Mouse (Mus musculus) ES-E14 (cell line): ENCODE measurements around the gene Slc50a1. TPM values are rescaled to one million over a fixed set of nuclear protein-coding genes. Genes with fewer than 3 reads are reported as not detected.

Experiments
- DNase-seq: peaks from one replicate; pipeline ENCODE4 v3.0.0-alpha.2; 2013; ENCODE audit warnings: low read depth, low spot score
- H3K27ac ChIP-seq: 2 replicates; pipeline ENCODE4 v1.5.1; 2012; ENCODE audit warnings: low read depth, mild to moderate bottlenecking, low read length, moderate library complexity, mixed read lengths; ENCODE audit not compliant: poor library complexity, insufficient read depth, severe bottlenecking
- H3K36me3 ChIP-seq: 2 replicates; pipeline ENCODE4 v1.6.1; 2012; ENCODE audit warnings: mild to moderate bottlenecking, low read length, moderate library complexity, mixed read lengths; ENCODE audit not compliant: control insufficient read depth, poor library complexity, insufficient read depth, severe bottlenecking
- H3K4me1 ChIP-seq, 2 experiments: fragments of 150-350 bp in 1 of 2; sonication (generic) in 1 of 2; 2 replicates each; pipeline ENCODE4 v1.6.1; 2012; ENCODE audit warnings: low read length in 2 of 2, mild to moderate bottlenecking in 1 of 2, mixed read lengths in 1 of 2; ENCODE audit not compliant: control insufficient read depth in 2 of 2, insufficient read depth in 2 of 2, poor library complexity in 1 of 2
- H3K4me3 ChIP-seq, 2 experiments: fragments of 150-350 bp in 1 of 2; sonication (generic) in 1 of 2; 2 replicates each; pipeline ENCODE4 v1.5.1; 2012; ENCODE audit warnings: low read length in 2 of 2, low read depth in 1 of 2, mild to moderate bottlenecking in 1 of 2, mixed read lengths in 1 of 2; ENCODE audit not compliant: insufficient read depth in 1 of 2, poor library complexity in 1 of 2, severe bottlenecking in 1 of 2
- H3K9ac ChIP-seq: 2 replicates; pipeline ENCODE4 v1.6.1; 2012; ENCODE audit warnings: low read depth, mild to moderate bottlenecking, low read length, mixed read lengths; ENCODE audit not compliant: poor library complexity, insufficient read depth, severe bottlenecking
- H3K9me3 ChIP-seq: fragments of 150-350 bp; sonication (generic); 2 replicates; pipeline ENCODE4 v1.6.1; 2012; ENCODE audit warnings: low read depth, mild to moderate bottlenecking, low read length; ENCODE audit not compliant: control insufficient read depth, insufficient read depth
- CHD2 ChIP-seq: IDR thresholded peaks from 2 replicates; pipeline ENCODE4 v1.6.1; 2014; ENCODE audit warnings: mild to moderate bottlenecking, low read depth, low read length, inconsistent platforms
- HCFC1 ChIP-seq: IDR thresholded peaks from 2 replicates; pipeline ENCODE4 v1.6.1; 2012; ENCODE audit warnings: low read length, inconsistent platforms, borderline replicate concordance; ENCODE audit not compliant: insufficient read depth
- MAFK ChIP-seq: IDR thresholded peaks from 2 replicates; pipeline ENCODE4 v1.6.1; 2014; ENCODE audit warnings: mild to moderate bottlenecking, low read depth, low read length, inconsistent platforms; ENCODE audit not compliant: insufficient read depth
- ZC3H11A ChIP-seq: IDR thresholded peaks from 2 replicates; pipeline ENCODE4 v1.6.1; 2012; ENCODE audit warnings: low read depth, mild to moderate bottlenecking, inconsistent platforms, low read length, borderline replicate concordance
- ZNF384 ChIP-seq: IDR thresholded peaks from 2 replicates; pipeline ENCODE4 v1.6.1; 2012; ENCODE audit warnings: low read depth, low read length, inconsistent platforms
- in situ Hi-C, 2 experiments: fragments of 600-800 bp; cut with MboI; formaldehyde crosslinking; loops; one replicate each; pipeline ENCODE4 v1.15.1; 2025; ENCODE audit warnings: low sequenced_read_pairs in 2 of 2, inconsistent platforms in 1 of 2; ENCODE audit not compliant: unreplicated experiment in 2 of 2
- total RNA-seq: library from RNA; depleted of rRNA; stranded (reverse); fragments of 300-350 nt; gene quantifications from 2 replicates; pipeline ENCODE4 v1.2.3, GENCODE M21; 2012

Gene Slc50a1
- total RNA-seq, 1 experiment: 17.0 TPM

GRCm38 (mm10) chr3:89298908-89299307 lies 28.5 kb upstream of the Slc50a1 start:
- no peaks in the 10 kb centered on the region for H3K36me3 ChIP-seq

DNA sequence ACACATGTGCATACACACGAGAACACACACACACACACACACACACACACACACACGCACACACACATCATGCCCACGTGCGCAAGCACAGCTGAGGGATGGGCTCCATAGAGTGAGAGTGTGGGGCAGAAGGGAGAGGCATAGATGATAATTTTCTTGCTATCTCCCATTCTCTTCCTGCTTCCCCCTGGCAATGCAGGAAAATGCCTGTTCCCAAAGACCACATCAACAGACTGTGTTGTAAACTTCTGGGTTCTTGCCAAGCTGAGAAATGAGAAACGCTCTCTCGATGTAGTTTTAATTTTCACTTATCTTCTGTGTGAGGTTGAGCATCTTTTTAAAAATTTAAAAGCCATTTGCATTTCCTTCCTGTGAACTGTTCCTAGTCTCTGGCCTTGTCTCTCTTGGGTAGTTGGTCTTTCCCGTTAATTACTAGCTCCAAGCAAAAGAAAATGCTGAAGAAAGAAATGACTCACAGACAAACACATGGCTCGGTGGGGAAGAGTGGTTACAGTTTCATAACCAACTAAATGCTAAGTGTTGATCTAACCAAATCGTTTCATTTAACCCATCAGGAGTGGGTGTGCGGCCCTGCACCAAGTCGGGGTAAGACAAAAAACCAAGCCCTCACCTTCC lies 26.5 kb upstream of the Slc50a1 start:
- no peak overlapping the region for H3K9ac ChIP-seq
- H3K4me1 ChIP-seq: no peaks in the 10 kb centered on the region
- TF ChIP-seq CHD2: no peak
- no peak for TF ChIP-seq ZC3H11A
- no peak for TF ChIP-seq MAFK
- TF ChIP-seq ZNF384: no peak
- TF ChIP-seq HCFC1: no peak
- no peaks in the 10 kb centered on the region for H3K36me3 ChIP-seq
- H3K9me3 ChIP-seq: no peaks in the 10 kb centered on the region
- no peak overlapping the region for H3K27ac ChIP-seq
- no peak for DNase-seq
- in situ Hi-C loops: no loop called here
- no peak overlapping the region for H3K4me3 ChIP-seq

More at GRCm38 (mm10) chr3:89298908-89299307, 28.5 kb upstream of the Slc50a1 start:
- in situ Hi-C loops: no loop called here
- Histone ChIP-seq H3K4me3 (no peak overlapping the region), H3K9ac (no peak overlapping the region), H3K27ac (no peak overlapping the region), H3K4me1 (no peaks in the 10 kb centered on the region), H3K9me3 (no peaks in the 10 kb centered on the region)
- TF ChIP-seq ZNF384: no peak
- DNase-seq: no peak

- TF ChIP-seq MAFK: no peak
- no peak for TF ChIP-seq HCFC1
- TF ChIP-seq ZC3H11A: no peak
- no peak for TF ChIP-seq CHD2
- TF ChIP-seq ZNF384: no peak
- no peaks in the 10 kb centered on the region for H3K4me1 ChIP-seq
- H3K9ac ChIP-seq: no peak overlapping the region
- H3K27ac ChIP-seq: no peak overlapping the region
- DNase-seq: no peak
- in situ Hi-C loops: no loop called here
- no peak overlapping the region for H3K4me3 ChIP-seq
- H3K9me3 ChIP-seq: no peaks in the 10 kb centered on the region
- H3K36me3 ChIP-seq: no peaks in the 10 kb centered on the region
These were observed 25.4 kb upstream of the Slc50a1 start for GRCm38 (mm10) chr3:89295685-89296230.

GRCm38 (mm10) chr3:89294195-89294594 lies 23.8 kb upstream of the Slc50a1 start:
- Histone ChIP-seq H3K36me3 (no peaks in the 10 kb centered on the region), H3K4me1 (no peaks in the 10 kb centered on the region), H3K9ac (no peak overlapping the region), H3K9me3 (no peaks in the 10 kb centered on the region), H3K27ac (no peak overlapping the region), H3K4me3 (no peak overlapping the region)
- no peak for TF ChIP-seq ZNF384
- no peak for TF ChIP-seq MAFK
- TF ChIP-seq HCFC1: no peak
- no peak for TF ChIP-seq CHD2
- TF ChIP-seq ZC3H11A: no peak
- no peak for DNase-seq
- in situ Hi-C loops: no loop called here
